Mouse (Mus musculus) adrenal gland, postnatal 36 days (tissue): ENCODE measurements at regions not wholly inside any gene's neighbourhood (a gene's known extent, or its start where the extent isn't known, plus 50 kb on each side); places are given as distances from the start of the nearest gene placed in this dataset.

Experiments
- DNase-seq, 2 experiments: peaks; one replicate each; pipeline ENCODE4 v3.0.0; 2021; ENCODE audit warnings: mixed read lengths in 1 of 2

- no peak for DNase-seq
These were observed 1004.7 kb upstream of the A1bg start for GRCm38 (mm10) chr15:61927385-61928120.

GRCm38 (mm10) chr15:61920041-61920440 is 997.2 kb upstream of the A1bg start:
- no peak for DNase-seq

DNA sequence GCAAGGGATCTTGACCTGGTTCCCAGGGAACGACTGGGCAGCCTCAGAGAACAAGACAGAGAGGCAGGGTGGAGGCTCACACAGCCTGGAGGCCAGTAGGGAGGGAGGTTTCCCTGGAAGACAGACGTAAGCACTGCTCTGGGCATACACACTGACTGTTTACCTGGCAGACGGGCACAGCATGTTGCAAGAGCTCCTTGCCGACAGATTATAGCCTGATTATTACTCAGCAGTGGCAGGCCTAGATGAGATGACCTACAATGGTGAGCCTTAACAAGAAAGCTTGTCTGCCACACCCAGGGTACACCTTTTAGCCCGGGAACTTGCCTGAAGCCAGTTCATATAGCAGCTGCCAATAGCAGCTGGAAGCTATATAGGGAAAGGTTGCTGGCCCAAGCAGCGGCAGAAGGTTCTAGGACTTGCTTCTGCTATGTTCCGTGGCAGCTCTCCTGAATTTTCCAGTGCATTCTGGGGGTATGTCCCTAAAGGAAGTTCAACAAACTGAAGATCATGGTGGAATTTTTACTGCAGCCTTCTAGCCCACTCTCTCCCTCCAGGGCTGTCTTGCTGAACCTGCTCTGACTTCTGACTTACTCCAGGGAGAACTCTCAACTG is 990.8 kb upstream of the A1bg start:
- DNase-seq: no peak

- DNase-seq: no peak
These were observed 982.5 kb upstream of the A1bg start for GRCm38 (mm10) chr15:61905165-61905845.

DNA sequence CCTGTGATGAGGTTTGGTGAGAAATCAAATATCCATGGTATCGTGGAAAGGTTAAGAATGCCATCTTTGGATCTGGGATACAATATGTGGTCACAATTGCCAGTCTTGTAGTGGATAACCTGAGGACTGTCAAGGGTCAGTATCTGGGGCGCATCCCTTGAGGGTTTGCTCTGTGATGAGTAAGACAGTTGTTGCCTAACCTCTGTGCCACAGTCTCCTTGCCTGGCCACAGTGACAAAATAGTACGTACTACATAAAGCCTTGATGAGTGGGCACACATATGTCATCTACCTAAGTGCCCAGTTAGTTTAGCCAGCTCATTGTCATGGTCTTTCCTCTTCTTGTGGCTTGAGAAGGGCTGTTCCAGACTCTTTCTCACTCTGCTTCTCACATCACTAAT is 977.0 kb upstream of the A1bg start:
- DNase-seq: no peak

DNA sequence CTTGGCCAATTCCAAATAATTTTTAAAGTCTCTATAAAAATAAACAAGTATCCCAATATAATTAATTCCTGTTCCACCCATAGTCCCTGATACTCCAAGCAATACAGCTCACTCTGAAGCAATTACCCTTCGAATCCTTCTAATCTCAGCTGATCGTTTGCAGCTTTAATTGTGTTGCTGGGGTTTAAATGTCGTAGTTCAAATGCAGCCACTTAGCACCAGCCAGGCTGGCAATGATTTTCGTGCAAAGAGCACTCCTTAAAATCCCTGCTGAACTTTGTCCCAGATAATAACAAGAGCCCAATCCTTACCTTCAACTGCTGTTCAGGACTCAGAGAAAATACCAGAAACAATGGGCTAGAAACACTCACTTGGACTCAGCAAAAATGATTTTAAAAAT is 974.8 kb upstream of the A1bg start:
- no peak for DNase-seq

GRCm38 (mm10) chr15:61890330-61890729 is 967.5 kb upstream of the A1bg start:
- DNase-seq: no peak

- no peak for DNase-seq
These were observed 965.9 kb upstream of the A1bg start for GRCm38 (mm10) chr15:61888569-61889326.

- no peak for DNase-seq
These were observed 956.6 kb upstream of the A1bg start for GRCm38 (mm10) chr15:61879408-61879807.

- DNase-seq: no peak
These were observed 950.2 kb upstream of the A1bg start for GRCm38 (mm10) chr15:61873047-61873446.

- no peak for DNase-seq
These were observed 937.9 kb upstream of the A1bg start for GRCm38 (mm10) chr15:61860759-61861158.

GRCm38 (mm10) chr15:61855880-61856279 is 933.1 kb upstream of the A1bg start:
- no peak for DNase-seq

DNA sequence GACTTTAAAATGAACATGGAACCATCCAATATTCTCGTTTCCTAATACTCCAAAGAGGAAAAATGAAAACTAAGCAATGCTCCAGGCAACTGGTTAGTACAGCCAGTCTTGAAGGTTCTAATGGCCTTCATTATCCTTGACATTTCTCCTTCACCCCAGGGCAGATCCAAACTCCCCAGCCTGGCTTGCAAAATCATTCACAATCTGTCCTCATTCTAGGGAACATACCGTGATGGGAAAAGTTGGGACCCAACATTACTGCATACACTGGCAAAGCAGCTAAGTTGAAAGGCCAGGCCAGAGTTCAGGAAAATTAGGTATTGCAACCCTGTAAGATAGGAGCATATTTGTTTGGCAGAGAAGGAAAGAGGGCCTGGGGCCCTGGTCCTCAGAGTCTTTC is 889.9 kb upstream of the A1bg start:
- peak in 1 of 2 experiments; percentile 28 for DNase-seq

DNA sequence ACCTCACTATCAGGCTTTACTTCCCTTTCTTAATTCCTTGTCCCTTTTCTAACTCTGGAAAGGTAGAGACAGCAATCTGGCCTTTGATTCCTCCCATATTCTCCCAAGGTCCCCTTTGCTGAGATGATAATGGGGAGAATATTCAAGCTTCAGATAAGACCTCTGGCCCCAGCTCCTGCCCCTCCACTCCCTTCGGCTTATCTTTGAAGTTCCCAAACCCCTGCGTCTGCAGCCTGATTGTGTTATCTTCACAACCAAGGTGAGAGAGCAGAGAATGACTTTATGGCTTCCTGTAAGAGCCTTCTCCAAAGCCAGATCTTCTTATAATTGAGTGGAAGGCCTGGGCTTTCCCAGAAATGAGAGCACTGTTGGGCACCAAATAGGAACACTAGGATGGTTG is 882.6 kb upstream of the A1bg start:
- no peak for DNase-seq

- no peak for DNase-seq
These were observed 877.3 kb upstream of the A1bg start for GRCm38 (mm10) chr15:61800155-61800554.

- no peak for DNase-seq
These were observed 875.0 kb upstream of the A1bg start for GRCm38 (mm10) chr15:61797827-61798226.

GRCm38 (mm10) chr15:61794506-61794905 is 871.7 kb upstream of the A1bg start:
- DNase-seq: no peak

DNA sequence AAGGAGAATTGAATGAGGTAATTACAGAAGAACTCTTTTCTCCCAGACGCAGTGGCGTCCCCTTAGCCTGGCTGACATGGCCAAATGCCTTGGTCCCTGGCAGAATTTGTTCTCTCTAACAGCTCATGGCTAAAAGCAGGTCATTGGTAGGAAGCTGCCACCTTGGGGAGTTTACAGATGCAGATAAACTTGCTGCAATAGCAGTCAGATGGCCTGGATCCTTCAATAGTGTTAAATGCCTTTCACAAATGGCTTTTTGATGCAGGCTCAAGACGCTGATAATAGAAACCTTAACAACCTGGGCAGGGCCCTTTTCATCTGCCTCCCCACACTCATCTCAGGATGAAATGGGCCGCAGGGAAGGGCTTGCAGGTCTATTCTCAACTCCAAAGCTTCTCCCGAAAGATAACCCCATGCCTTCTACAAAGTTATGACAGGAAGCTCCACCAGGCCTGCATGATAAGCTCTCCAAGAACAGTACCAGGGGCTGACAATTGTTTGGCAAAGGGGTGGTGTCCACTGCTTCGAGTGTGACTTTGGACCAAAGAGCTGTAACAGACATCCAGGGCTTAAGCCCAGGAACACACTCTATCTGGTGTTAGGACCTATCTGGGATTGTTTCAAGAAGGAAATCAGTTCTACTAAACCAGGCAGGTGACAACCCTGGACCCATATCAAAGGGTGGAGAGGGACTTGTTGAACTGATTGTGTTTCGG is 867.2 kb upstream of the A1bg start:
- no peak for DNase-seq

GRCm38 (mm10) chr15:61787046-61787445 is 864.2 kb upstream of the A1bg start:
- DNase-seq: no peak

GRCm38 (mm10) chr15:61781531-61781930 is 858.7 kb upstream of the A1bg start:
- DNase-seq: no peak

- no peak for DNase-seq
These were observed 850.2 kb upstream of the A1bg start for GRCm38 (mm10) chr15:61772996-61773395.
